Mouse (Mus musculus): ENCODE data around the gene Ezh1.

Ezh1 gene

DNA sequence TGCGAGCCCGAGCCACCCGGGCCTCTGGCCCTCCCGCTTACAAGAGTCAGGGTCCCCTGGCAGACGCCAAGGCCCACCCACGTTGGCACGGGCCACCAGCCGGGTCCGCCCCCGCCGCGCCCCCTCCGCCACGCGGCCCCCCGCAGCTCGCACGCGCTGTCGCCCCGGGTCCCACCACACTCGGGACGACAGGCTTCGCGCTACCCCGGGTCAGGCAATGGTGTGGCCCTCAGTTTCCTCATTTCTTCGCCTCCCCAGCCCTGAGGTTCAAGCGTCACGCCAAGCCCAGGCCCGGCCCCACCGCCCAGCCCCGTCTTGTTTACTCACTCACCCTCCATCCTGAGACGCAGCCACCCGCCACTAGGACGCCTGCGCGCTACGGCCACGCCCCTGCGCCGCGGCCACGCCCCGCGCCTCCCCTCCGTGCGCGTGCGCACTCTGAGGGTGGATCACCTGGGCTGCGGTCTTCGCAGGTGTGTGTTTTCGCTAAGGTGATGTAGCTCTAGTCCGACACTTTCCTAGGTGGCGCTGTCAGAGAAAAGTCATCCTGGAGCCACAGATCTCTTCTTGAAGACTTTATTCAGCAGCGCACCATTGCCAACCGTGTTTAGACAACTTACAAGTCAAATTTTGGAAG is at the start of gene Ezh1:
Ezh1 (minus strand) TSS at position 399 of the 637 bp plus-strand sequence.
- DNase-seq (ENCODE audit: low spot score): peak; percentile 81

DNA sequence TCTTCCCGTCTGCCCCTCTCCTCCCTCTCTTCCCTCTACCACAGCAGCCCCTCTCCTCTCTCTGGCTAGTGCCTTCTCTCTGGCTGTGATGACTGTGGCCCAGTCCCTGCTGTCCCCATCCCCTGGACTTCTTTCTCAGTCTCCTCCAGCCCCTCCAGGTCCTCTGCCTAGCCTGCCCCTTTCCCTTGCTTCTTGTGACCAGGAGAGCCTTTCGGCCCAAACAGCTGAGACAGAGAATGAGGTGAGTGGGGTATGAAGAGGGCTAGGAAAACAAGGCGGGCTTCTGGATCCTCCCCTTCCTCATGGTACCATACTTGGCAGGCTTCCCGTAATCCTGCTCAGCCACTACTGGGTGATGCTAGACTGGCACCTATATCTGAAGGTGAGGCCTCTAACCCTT is 49.0 kb upstream of the Ezh1 start:
- no peak for DNase-seq (ENCODE audit: low spot score)

DNA sequence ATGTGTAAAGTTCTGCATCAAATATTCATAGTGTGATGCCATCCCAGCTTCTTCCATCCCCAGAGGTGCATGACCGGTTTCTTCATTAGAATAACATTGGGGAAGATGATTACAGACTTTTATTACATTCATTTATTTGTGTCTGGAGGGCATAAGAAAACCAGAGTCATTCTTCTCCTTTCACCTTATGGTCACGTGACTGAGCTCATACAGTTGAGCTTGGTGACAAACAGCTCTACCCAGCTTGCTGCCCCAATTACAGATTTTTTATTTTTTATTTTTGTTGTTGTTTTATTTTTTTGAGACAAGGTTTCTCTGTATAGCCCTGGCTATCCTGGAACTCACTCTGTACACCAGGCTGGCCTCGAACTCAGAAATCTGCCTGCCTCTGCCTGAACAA is 46.2 kb upstream of the Ezh1 start:
- DNase-seq (ENCODE audit: low spot score): no peak

DNA sequence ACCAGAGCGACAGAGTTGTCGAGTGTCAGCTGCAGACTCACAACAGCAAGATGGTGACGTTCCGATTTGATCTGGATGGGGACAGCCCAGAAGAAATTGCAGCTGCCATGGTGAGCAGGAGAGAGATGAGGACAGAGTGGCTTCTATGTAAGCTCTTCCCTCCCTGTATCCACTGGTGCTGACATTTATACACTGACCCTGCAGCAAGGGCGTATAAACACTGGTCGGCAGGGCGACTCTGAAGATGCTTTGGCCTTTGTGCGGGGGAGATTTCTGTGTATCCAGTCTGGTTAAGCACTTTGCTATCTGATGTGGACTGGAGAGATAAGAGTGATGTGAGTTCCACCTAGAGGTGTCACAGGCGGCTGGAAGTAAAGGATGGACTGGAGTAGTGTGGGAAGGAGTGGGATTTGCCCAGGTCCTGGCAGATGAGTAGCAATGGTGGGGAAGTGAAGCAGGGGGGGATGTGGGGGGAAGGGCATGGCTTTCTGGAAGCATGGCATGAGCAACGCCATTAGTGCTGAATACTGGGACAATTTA is 43.4 kb upstream of the Ezh1 start:
- peak; percentile 44 for DNase-seq (ENCODE audit: low spot score)

DNA sequence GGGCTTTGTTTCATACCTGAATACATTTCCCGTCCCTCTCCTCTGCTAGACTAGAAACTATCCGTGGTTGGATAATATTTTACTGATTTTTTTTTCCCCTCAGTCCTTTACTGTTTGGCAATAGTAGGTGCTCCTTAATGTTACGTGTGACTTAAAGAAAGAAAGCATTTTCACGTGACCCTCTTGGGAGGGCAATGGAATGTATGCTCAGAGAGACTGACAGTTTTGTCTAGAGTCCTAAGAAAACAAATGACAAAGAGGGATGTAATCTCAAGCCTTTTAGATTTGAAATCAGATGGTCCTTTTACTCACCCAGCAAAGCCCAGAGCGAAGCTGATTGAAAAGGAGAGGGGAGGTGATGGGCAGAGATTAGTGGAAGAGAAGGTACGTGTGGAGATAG is 39.6 kb upstream of the Ezh1 start:
- DNase-seq (ENCODE audit: low spot score): no peak

DNA sequence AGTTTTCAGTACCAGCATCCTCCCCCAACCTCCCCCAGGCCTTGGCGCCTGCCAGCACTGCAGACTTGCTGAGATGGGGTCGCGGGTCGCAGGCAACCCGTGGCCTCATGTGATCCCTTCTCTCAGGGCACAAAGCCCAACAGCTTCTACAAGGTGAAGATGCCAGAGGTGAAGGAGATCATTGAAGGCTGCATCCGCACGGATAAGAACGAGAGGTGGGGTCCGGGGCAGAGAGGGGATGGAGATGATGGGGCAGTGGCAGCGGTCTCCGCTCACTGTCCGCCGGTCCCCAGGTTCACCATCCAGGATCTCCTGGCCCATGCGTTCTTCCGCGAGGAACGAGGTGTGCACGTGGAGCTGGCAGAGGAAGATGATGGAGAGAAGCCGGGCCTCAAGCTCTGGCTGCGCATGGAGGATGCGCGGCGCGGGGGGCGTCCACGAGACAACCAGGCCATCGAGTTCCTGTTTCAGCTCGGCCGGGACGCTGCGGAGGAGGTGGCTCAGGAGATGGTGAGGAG is 38.8 kb upstream of the Ezh1 start:
- DNase-seq (ENCODE audit: low spot score): no peak

DNA sequence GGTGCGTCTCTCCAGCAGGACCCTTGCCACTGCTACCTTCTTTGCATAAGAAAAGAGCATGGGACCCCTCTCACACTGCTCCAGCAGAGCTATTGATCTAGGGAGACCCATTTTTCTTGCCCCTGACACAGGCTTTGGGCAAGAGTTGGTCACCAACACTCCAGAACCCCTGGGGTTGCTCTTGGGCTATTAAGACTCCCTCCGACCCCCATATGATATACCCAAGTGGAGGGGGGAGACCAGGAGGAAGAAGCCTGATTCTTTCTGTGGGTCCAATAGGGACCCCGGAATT is 37.7 kb upstream of the Ezh1 start:
- DNase-seq (ENCODE audit: low spot score): no peak

DNA sequence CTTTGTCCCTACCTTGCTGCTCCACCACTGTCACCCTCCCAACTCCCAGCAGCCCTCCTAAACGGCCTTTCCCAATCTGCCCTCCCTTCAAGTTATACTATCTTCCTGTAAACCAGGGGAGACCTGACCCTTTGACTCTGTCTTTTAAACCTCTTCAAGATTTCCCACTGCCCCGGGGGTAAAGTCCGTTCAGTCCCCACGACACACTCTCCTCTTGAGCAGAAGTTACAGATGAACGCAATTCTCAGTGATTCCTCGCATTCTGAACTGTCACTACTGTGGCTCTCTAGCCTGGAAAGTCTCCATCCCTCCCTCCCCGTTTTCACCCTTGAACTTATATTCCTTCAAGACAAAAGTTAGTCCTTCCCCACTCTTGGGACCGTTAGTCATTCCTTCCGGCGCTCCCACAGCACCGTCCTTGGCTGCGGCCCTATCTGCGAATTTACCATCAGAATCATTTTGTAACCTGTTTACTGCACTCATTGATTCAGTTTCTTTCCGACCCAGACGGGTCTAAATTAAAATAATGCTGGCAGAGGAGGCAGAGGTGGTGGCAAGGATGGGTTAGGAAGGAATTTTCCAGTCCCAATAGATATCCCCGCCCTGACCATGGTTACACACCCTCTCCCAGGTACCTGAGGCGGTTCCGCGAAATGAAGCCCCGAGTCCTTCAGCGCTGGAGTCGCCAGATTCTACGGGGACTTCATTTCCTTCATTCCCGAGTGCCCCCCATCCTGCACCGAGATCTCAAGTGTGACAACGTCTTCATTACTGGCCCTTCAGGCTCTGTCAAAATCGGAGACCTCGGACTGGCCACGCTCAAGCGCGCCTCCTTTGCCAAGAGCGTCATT is 37.1 kb upstream of the Ezh1 start:
- DNase-seq (ENCODE audit: low spot score): no peak

DNA sequence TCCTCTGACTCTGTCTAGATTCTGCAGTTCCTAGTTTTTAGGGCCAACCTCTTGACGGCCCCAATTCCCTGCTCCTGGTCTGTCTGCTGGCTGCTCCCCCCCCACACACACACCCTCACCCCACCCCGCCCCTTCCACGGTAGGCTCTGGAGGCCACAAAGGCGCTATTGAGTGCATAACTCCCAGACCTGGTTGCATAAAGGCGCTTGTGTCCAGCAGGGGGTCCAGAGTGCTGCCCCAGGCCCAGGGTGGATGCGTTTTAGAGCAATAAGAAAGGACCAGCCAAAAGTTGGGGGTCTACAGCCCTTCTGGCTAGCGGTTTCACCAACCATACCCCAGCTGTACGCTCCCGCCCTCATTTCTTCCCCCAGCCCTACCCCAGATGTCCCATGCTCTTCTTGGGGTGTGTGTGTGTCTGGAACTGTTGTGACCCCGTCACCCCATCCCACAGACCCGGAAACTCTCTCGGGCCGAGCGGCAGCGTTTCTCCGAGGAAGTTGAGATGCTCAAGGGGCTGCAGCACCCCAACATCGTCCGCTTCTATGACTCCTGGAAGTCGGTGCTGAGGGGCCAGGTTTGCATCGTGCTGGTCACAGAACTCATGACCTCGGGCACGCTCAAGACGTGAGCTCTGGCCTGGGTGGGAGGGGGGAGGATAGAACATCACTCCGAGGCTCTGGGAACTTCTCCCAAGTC is 36.2 kb upstream of the Ezh1 start:
- DNase-seq (ENCODE audit: low spot score): no peak

DNA sequence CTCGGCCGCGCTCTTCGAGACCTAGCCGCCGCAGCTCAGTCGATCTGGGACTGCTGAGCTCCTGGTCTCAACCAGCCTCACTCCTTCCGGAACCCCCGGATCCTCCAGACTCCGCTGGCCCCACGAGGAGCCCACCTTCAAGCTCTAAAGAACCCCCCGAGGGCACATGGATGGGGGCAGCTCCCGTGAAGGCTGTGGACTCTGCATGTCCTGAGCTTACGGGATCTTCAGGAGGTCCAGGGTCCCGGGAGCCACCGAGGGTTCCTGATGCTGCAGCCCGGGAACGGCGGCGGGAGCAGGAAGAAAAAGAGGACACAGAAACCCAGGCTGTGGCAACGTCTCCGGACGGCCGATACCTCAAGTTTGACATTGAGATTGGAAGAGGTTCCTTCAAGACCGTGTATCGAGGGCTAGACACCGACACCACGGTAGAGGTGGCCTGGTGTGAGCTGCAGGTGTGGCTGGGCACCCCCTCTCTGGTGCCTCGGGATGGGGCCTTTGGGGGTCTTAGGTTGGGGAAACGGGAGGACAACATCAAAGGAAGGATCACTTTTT is 34.6 kb upstream of the Ezh1 start:
- DNase-seq (ENCODE audit: low spot score): peak; percentile 36

DNA sequence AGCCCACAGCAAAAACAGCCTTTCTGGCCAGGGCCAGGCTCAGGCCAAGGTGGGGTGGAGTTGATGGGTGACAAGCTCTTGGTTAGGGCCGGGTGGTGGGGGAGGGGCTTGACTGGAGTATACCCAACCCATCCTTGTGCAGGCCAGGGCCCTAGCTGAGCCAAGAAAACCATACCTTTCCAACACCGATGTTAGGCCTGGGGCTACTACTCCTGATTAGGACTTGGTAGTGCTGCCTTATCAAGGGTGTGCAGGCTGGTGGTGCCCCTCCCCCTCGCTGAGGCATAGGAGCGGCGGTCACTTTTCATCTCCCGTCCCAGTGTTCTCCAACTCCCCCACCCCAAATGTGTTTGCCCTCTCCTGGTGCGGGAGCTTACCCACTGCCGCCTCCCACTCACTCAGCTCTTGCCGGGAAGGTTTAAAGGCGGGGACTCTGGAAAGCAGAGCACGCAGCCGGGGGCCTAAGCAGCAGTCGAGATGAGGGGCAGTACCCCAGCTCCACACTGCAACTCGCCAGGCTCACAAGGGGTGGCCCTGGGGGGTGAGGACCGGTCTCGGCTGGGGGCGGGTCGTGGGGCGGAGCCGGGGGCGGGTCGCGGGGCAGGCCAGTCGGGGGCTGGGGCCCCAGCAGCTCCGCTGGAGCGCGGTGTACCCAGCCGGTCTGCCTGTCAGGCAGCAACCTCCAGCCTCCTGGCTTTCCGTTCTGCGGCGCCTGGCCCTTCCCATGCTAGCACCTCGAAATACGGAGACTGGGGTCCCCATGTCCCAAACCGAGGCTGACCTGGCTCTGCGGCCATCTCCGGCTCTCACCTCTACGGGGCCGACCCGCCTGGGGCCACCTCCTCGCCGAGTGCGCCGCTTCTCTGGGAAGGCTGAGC is 33.9 kb upstream of the Ezh1 start, which contains the start of gene Wnk4:
Wnk4 (plus strand) TSS at position 620 of the 878 bp plus-strand sequence.
- peak; percentile 66 for DNase-seq (ENCODE audit: low spot score)

DNA sequence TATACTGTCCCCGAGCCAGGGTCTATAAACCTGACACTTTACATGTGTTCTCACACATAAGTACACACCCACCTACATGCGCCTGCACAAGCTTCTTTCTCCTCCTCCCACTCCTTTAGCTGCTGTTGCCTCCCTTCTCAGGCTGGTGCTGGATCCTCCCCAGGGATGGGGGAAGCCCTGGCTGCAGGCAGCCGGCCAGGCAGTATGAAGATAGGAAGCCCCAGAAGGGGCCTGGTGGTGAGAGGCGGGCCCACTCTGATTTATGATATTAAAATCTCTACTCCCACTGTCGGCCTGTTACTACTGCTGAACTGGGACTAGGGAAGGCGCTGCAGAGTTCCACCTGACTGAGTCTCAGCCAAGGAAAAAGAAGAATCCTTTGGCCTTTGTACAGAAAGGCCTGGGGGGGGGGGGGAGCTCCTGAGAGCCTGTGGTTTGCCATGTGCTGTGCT is 33.0 kb upstream of the Ezh1 start:
- DNase-seq (ENCODE audit: low spot score): peak; percentile 89

DNA sequence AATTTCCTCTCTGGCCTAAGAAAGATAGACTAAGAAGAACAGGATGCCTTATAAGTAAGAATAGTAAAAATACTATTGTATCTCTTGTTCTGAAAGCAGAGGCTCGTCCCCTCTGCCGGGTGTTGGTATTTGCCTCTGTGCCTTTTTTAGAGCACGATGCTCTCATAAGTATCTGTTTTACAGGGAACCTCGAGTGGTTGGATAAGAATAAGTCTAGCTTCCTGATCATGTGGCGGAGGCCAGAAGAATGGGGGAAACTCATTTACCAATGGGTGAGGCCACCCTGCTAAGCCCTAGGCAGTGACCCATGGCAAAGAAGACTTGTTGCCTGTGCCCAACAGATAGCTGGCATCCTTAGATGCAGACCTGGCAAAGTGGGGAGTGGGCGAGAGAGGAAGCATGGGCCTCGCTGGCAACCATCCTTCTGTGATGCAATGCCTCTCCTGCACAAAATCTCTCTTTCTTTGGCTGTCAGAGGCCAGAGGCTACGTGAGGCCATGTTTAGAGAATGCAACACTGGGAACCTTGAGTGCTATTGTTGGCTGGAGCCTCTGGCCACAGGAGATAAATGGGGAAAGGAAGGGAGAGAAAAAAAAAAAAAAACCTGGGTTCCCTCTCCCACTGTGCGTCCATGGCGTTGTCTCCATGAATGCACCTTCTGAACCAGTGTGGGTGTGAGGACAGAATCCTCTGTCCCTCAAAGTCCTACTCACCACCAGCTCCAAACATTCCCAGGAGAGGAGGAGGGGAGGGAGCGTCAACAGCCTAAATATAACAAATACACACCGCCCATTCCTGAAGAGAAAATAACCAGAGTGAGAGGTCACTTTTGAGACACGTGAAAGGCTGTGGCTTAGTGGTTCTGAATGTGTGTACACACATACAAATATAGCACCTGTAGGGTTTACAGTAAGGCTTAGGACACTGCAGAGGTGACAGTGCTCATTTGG is 29.8 kb upstream of the Ezh1 start:
- DNase-seq (ENCODE audit: low spot score): no peak

DNA sequence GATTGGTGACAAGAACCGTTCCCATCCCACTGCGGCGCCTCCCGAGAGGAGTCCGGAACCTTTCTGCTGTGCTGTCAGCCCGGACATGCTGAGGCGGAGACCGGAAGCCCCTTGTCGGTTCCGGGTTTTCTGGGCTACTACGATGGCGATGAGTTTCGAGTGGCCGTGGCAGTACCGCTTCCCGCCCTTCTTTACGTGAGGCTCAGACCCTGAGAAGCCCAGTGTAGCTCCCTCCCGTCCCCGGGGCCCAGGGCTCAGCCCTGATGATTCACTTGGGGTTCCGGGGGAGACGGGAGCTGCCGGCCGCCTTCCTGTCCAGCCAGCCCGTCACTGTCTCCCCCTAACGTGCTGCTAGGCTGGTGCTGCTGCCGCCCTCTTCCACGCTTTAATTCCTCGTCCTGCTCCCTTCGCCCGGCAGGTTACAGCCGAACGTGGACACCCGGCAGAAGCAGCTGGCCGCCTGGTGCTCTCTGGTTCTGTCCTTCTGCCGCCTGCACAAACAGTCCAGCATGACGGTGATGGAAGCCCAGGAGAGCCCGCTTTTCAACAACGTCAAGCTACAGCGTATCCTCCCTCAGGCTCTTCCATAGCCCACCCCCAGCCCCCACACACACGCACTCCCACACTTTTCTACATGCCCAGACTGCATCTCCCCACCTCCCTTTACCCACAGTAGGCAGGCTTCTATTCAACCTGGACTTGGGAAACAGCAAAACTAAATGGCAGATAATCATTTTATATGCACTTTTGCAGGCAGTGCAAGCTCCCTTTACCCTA is 27.5 kb upstream of the Ezh1 start, which contains the start of gene Vps25:
Vps25 (plus strand) TSS at position 95 of the 777 bp plus-strand sequence.
- peak; percentile 88 for DNase-seq (ENCODE audit: low spot score)

DNA sequence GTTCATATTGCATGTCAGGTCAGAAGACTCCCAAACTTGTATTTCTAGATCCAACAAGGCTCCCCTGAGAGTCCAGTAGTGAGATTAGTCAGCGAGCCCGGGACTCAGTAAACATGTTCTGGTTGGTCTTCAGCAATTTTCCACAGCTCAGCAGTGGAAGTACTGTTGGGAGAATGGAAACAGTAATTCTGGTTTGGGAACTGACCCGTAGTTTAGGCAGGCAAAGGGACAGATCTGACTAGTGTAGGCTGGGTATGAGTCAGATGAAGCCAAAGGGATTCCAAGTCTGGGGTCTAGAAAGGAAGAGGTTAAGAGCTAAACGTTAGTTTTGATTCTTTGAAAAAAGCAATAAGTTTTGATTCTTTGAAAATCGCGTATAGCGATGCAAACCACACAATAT is 26.7 kb upstream of the Ezh1 start:
- peak; percentile 44 for DNase-seq (ENCODE audit: low spot score)

DNA sequence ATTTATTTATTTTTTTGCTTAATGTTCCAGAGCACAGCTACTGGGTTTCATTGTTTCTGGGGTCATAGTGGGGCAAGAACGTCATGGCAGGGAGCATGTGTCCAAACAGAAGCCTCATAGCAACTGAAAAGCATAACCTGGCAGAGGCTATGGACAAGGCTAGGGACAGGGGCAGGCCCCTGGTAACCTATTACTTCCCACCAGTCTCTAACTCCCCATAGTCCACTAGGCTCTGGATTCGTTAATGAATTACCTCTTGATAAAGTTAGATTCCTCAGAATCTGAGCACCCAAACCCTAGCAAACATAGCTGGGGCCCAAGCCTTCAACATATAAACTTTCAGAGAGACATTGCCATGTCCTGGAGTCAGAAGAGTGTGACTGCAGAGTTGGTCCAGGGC is 24.8 kb upstream of the Ezh1 start:
- DNase-seq (ENCODE audit: low spot score): no peak

DNA sequence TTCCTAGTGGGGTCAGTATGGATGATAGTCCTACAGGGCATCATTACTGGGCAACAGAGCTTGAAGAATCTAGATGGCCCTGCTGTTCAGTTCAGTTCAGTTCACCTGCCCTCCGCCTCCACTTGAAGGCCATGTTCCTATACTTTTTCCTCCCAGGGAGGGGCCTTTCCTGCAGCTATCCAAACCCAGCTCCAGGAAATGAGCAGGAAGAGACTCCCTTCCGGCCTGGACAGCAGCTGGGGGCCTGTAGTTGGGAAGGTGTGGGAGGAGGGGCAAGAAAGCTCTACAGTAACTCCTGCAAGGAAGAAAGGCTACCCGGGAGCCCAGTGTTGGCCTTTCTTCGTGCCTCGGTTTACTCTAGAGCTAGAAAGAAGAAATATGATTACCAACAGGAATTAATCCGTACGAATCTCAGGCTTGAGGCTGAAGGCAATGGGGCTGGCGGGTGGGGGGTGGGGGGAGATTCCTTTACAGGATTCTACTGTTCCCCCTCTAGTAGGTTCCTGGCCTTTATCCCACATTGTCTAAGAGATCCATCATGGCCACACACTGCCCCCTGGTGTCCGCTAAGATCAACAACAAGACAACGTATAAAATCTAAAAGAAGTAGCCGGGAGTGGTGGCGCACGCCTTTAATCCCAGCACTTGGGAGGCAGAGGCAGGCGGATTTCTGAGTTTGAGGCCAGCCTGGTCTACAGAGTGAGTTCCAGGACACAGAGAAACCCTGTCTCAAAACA is 22.2 kb upstream of the Ezh1 start:
- DNase-seq (ENCODE audit: low spot score): peak; percentile 75

DNA sequence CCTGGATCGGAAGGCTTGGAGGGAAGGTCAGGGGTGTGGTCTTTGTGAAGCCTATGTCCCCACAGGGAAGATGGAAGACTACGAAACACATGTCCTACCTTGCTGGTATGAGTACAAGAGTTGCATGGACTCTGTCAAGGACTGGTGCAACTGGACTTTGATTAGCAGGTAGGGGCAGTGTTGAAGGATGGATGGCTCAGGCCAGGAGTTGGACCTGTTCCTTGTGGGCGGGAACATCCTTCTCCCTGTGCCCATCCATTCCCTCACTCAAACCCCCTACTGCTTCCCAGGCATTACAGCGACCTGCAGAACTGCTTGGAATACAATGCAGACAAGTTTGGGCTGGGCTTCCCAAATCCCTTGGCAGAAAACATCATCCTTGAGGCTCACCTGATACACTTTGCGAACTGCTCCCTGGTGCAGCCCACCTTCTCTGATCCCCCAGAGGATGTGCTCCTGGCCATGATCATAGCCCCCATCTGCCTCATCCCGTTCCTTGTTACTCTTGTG is 21.3 kb upstream of the Ezh1 start:
- DNase-seq (ENCODE audit: low spot score): no peak
